Mouse (Mus musculus): ENCODE measurements around the gene Sun3. TPM values are rescaled to one million over a fixed set of nuclear protein-coding genes. Genes with fewer than 3 reads are reported as not detected.
A peak's percentile ranks its signal among the peaks of the same experiment; 100 is the strongest.

Gene Sun3
- 2.7 and 3.2 TPM in 2 replicates for polyA plus RNA-seq (2015; fragmentation: Nextera tagmentation; extraction: Ambion mirVana)

DNA sequence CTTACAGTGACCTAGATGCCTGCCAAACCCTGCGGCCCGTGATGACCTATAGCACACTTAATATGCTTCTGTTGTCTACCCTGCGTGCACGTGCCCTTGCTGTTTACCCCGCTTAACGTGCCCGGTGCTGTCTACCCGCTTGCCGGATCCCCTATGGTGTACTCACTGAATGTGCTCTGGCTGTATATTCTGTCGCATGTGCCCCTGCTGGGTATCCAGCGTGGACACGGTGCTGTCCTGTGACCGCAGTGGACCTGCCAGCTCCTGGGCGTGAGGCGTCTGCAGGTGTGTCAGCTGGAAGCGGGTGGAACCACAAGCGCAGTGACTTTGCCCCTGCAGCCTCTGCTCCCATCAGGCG lies at the start of gene Sun3:
Gene Sun3 (minus strand): TSS at position 289 of the 358 bp plus-strand sequence.
- H3K4me2 ChIP-seq (replicated peaks; ENCODE audit: low read depth), result peak within 1 kb of the TSS; percentile 91
- WGBS, result under 1% methylated on average over 18 of the region's 18 CpGs
- ATAC-seq, result peak; percentile 89
- H3K36me3 ChIP-seq (ENCODE audit: control insufficient read depth, insufficient read depth), result no peaks in the 10 kb centered on the region
- peak within 1 kb of the TSS; percentile 37; the same call in 1 of the 2 replicates for H3K9ac ChIP-seq (ENCODE audit: low read depth, low read length)
- H3K27me3 ChIP-seq (replicated peaks; ENCODE audit: control insufficient read depth, insufficient read depth, low read length), result no peaks in the 10 kb centered on the region
- H3K9me3 ChIP-seq (ENCODE audit: control insufficient read depth), result no peaks in the 10 kb centered on the region
- H3K4me1 ChIP-seq (replicated peaks; ENCODE audit: control insufficient read depth, insufficient read depth, low read length), result 0 out of 2 replicates have a peak, but pooled peaks cover 5% of the 10 kb centered on the region
- H3K27ac ChIP-seq (ENCODE audit: low read depth, low read length), result no peak within 1 kb of the TSS; the same call in 1 of the 2 replicates
- no peak for TF ChIP-seq CTCF (IDR thresholded peaks at IDR 0.05; ENCODE audit: low read depth)
- peak within 1 kb of the TSS; percentile 48 for H3K4me3 ChIP-seq (ENCODE audit: low read depth, low read length)

DNA sequence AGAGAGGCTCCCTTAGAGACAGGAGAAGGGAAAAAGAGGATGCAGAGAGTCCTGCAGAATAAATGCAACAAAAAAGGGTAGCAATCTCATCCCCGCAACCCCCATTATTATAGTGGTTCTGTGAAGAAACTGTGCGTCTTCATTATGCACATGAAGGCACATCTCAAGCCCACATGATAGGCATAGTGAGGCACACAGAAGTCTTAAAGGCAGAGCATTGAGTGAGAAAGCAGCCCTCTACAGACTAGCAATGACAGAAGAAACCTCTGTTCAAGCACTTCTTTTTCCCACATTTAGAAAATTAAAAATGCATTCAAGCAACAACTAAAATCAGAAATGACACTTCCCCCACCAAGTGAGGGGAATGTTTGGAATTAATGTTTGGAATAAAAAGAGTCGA lies 27.7 kb upstream of the Sun3 start:
- Histone ChIP-seq H3K27ac (ENCODE audit: low read depth, low read length) (no peak overlapping the region), H3K27me3 (replicated peaks; ENCODE audit: control insufficient read depth, insufficient read depth, low read length) (no peaks in the 10 kb centered on the region), H3K36me3 (ENCODE audit: control insufficient read depth, insufficient read depth) (no peaks in the 10 kb centered on the region), H3K4me2 (replicated peaks; ENCODE audit: low read depth) (no peak overlapping the region), H3K4me3 (ENCODE audit: low read depth, low read length) (no peak overlapping the region), H3K9me3 (ENCODE audit: control insufficient read depth) (no peaks in the 10 kb centered on the region), H3K4me1 (replicated peaks; ENCODE audit: control insufficient read depth, insufficient read depth, low read length) (no peaks in the 10 kb centered on the region), H3K9ac (ENCODE audit: low read depth, low read length) (no peak overlapping the region)
- 94% methylated on average over 3 of the region's 3 CpGs for WGBS
- ATAC-seq, result no peak
- TF ChIP-seq CTCF (IDR thresholded peaks at IDR 0.05; ENCODE audit: low read depth), result no peak

DNA sequence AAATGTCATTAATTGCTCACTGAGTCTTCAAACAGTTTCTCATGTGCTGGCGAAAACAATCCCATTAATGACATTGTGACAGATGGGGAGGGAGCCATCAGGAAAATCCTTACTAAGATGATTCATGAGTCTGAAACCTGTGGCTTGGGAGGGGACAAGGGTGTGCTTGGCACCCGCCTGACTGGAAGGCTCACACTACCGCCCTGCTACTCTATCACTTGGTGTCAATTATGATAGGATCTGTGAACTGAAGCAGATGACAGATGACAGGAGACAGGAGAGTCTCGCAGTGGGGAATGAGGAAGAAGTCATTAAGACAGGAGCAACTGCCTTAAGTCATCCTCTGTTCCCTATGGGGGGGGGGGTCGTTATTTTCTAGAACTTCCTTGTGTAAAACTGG lies 11.7 kb upstream of the Sun3 start:
- Histone ChIP-seq H3K27ac (ENCODE audit: low read depth, low read length) (no peak overlapping the region), H3K4me2 (replicated peaks; ENCODE audit: low read depth) (no peak overlapping the region), H3K36me3 (ENCODE audit: control insufficient read depth, insufficient read depth) (no peaks in the 10 kb centered on the region), H3K27me3 (replicated peaks; ENCODE audit: control insufficient read depth, insufficient read depth, low read length) (no peaks in the 10 kb centered on the region), H3K4me3 (ENCODE audit: low read depth, low read length) (no peak overlapping the region), H3K9ac (ENCODE audit: low read depth, low read length) (no peak overlapping the region), H3K4me1 (replicated peaks; ENCODE audit: control insufficient read depth, insufficient read depth, low read length) (no peaks in the 10 kb centered on the region), H3K9me3 (ENCODE audit: control insufficient read depth) (no peaks in the 10 kb centered on the region)
- no peak for ATAC-seq
- WGBS, result 45% methylated on average over 5 of the region's 5 CpGs
- no peak for TF ChIP-seq CTCF (IDR thresholded peaks at IDR 0.05; ENCODE audit: low read depth)

- Histone ChIP-seq H3K9ac (ENCODE audit: low read depth, low read length) (no peak overlapping the region), H3K4me3 (ENCODE audit: low read depth, low read length) (no peak overlapping the region), H3K4me1 (replicated peaks; ENCODE audit: control insufficient read depth, insufficient read depth, low read length) (no peaks in the 10 kb centered on the region), H3K4me2 (replicated peaks; ENCODE audit: low read depth) (no peak overlapping the region), H3K27ac (ENCODE audit: low read depth, low read length) (no peak overlapping the region), H3K9me3 (ENCODE audit: control insufficient read depth) (no peaks in the 10 kb centered on the region), H3K27me3 (replicated peaks; ENCODE audit: control insufficient read depth, insufficient read depth, low read length) (no peaks in the 10 kb centered on the region), H3K36me3 (ENCODE audit: control insufficient read depth, insufficient read depth) (no peaks in the 10 kb centered on the region)
- WGBS, result 79% methylated on average over 1 of the region's 1 CpGs
- no peak for TF ChIP-seq CTCF (IDR thresholded peaks at IDR 0.05; ENCODE audit: low read depth)
- ATAC-seq, result no peak
These were observed 11.2 kb upstream of the Sun3 start for GRCm38 (mm10) chr11:9060029-9060428.

DNA sequence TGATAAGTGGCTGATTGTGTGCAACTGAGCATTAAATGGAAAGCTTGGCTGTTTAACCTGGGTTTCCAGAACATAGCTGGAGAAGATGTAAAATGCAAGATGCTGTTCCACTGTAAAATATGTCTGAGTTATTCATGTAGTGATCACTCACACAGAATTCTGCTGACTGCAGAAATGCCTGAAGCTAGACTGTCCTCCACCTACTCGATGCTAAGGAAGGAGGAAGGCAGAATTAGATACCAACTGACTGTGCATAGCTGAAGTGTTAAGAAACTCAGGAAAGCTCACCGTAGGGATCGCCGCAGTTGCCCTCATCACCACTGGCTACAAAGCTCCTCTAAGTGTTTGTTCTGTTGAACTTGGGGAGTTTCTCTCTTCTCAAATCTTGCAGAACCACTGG lies 8.9 kb upstream of the Sun3 start:
- no peaks in the 10 kb centered on the region for H3K27me3 ChIP-seq (replicated peaks; ENCODE audit: control insufficient read depth, insufficient read depth, low read length)
- no peak overlapping the region for H3K4me2 ChIP-seq (replicated peaks; ENCODE audit: low read depth)
- no peaks in the 10 kb centered on the region for H3K9me3 ChIP-seq (ENCODE audit: control insufficient read depth)
- no peak overlapping the region for H3K4me3 ChIP-seq (ENCODE audit: low read depth, low read length)
- no peak overlapping the region for H3K9ac ChIP-seq (ENCODE audit: low read depth, low read length)
- 96% methylated on average over 4 of the region's 4 CpGs for WGBS
- TF ChIP-seq CTCF (IDR thresholded peaks at IDR 0.05; ENCODE audit: low read depth), result no peak
- no peaks in the 10 kb centered on the region for H3K4me1 ChIP-seq (replicated peaks; ENCODE audit: control insufficient read depth, insufficient read depth, low read length)
- no peak for ATAC-seq
- H3K27ac ChIP-seq (ENCODE audit: low read depth, low read length), result no peak overlapping the region
- no peaks in the 10 kb centered on the region for H3K36me3 ChIP-seq (ENCODE audit: control insufficient read depth, insufficient read depth)

DNA sequence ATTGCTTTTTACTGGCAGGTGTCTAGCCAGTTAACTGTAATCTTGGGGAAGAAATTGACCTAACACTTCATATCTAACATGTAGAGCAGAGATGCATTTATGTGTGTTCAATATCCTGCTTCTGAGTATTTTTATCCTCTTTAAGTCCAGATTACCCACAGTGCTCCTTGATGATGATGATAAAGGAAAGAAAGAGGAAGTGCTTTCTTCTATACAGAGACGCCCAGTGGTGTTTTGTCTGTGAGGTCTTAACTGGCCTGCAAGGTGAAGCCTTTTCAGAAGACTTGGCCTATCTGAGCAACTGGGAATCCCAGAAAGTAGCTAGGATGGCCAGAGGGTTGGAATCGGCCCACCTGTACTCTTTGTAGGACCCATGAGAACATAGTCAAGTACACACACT lies 8.1 kb upstream of the Sun3 start:
- Histone ChIP-seq H3K27me3 (replicated peaks; ENCODE audit: control insufficient read depth, insufficient read depth, low read length) (no peaks in the 10 kb centered on the region), H3K27ac (ENCODE audit: low read depth, low read length) (no peak overlapping the region), H3K9ac (ENCODE audit: low read depth, low read length) (no peak overlapping the region), H3K4me2 (replicated peaks; ENCODE audit: low read depth) (no peak overlapping the region), H3K4me3 (ENCODE audit: low read depth, low read length) (no peak overlapping the region), H3K9me3 (ENCODE audit: control insufficient read depth) (no peaks in the 10 kb centered on the region), H3K4me1 (replicated peaks; ENCODE audit: control insufficient read depth, insufficient read depth, low read length) (no peaks in the 10 kb centered on the region), H3K36me3 (ENCODE audit: control insufficient read depth, insufficient read depth) (no peaks in the 10 kb centered on the region)
- ATAC-seq, result no peak
- WGBS, result 77% methylated on average over 2 of the region's 2 CpGs
- no peak for TF ChIP-seq CTCF (IDR thresholded peaks at IDR 0.05; ENCODE audit: low read depth)

GRCm38 (mm10) chr11:9051895-9052294 lies 3.1 kb upstream of the Sun3 start:
- Histone ChIP-seq H3K27ac (ENCODE audit: low read depth, low read length) (no peak overlapping the region), H3K36me3 (ENCODE audit: control insufficient read depth, insufficient read depth) (no peaks in the 10 kb centered on the region), H3K4me3 (ENCODE audit: low read depth, low read length) (no peak overlapping the region), H3K27me3 (replicated peaks; ENCODE audit: control insufficient read depth, insufficient read depth, low read length) (no peaks in the 10 kb centered on the region), H3K4me1 (replicated peaks; ENCODE audit: control insufficient read depth, insufficient read depth, low read length) (0 out of 2 replicates have a peak, but pooled peaks cover 5% of the 10 kb centered on the region), H3K9me3 (ENCODE audit: control insufficient read depth) (no peaks in the 10 kb centered on the region), H3K9ac (ENCODE audit: low read depth, low read length) (no peak overlapping the region), H3K4me2 (replicated peaks; ENCODE audit: low read depth) (no peak overlapping the region)
- ATAC-seq, result no peak
- WGBS, result 53% methylated on average over 2 of the region's 2 CpGs
- no peak for TF ChIP-seq CTCF (IDR thresholded peaks at IDR 0.05; ENCODE audit: low read depth)
